Mouse (Mus musculus): Measurements from ENCODE around the gene Bcl3. TPM values are rescaled to one million over a fixed set of nuclear protein-coding genes. Genes with fewer than 3 reads are reported as not detected.

Bcl3 gene
- 5.3 and 5.5 TPM in 2 replicates for polyA plus RNA-seq (2015; fragmentation: Nextera tagmentation; extraction: Ambion mirVana)

DNA sequence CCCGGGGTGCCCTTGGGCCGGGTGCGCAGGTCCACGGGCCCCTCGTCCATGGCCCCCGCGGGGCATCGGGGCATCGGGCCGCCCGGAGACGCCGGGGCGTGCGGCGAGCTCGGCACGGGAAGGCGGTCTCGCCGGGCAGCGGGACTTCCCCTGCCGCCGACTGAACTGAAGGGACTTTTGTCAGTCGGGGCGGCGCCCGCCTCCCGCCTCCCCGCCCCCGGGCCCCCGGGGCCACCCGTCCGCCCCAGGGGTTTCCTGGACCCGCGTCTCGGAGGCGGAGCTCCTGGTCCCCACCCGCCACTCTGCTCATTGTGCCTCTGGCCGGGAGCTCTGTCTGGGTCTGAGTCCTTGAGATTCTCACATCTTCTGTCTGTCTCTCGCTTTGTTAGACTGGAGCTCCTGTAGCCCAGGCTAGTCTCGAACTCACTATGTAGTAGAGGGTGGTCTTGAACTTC, at the start of gene Bcl3:
Gene Bcl3 (minus strand): TSS at position 167 of the 455 bp plus-strand sequence.

DNA sequence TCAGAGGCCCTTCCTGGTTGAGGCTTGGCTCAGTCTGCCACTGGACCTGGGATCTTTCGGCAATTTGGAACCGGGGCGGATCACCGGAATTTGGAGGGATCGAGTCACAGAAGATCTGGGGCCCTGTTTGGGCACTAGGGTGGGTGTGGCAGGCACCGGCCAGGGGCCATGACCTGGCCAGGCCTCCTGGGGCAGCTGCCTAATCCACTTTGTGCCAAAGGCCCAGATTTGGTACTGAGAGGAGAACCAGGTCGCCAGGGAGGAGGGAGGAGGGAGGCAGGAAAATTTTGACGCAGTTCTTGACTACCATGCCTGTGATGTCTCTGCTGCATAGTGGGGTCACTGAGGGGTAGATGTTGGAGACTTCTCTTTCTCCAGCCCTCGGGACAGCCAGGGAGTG, 38.6 kb upstream of the Bcl3 start, which contains the start of gene Ceacam16:
Gene Ceacam16 (minus strand): TSS at position 101 of the 400 bp plus-strand sequence.

DNA sequence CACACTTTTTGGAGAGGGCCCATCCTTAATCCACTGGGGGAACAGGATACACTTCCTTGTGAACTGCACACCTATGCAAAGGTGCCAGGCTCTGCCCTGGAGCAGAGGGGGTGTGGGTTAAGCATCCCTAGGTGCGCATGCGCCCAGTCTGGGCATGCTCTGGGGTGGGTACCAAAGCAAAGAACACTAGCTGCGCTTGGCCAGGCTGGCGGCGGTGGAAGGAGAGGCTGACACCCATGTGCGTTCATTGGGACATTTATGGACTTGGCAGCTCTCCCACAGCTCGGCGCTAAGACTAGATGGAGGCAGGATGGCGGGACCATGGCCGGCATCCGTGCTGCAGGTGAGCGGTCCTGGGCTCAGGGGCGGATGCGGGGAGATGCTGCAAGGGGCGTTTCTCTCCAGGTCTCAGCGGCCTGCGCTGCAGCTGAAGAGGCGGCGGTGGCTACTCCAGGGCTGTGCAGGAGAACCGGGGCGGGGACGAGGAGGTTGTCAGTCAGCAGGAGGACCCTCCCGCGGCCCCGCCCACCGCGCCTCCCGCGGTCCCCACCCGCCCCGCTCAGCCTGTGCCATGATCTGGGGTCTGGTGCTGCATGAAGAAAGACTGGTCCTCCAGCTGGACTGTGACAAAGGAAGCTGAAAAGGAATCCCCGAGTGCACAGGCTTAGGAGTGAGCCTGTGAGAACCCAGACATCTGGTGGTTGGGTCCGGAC, 29.4 kb upstream of the Bcl3 start, which contains the start of gene Gm19345:
Gene Gm19345 (plus strand): TSS at position 146 of the 713 bp plus-strand sequence.

DNA sequence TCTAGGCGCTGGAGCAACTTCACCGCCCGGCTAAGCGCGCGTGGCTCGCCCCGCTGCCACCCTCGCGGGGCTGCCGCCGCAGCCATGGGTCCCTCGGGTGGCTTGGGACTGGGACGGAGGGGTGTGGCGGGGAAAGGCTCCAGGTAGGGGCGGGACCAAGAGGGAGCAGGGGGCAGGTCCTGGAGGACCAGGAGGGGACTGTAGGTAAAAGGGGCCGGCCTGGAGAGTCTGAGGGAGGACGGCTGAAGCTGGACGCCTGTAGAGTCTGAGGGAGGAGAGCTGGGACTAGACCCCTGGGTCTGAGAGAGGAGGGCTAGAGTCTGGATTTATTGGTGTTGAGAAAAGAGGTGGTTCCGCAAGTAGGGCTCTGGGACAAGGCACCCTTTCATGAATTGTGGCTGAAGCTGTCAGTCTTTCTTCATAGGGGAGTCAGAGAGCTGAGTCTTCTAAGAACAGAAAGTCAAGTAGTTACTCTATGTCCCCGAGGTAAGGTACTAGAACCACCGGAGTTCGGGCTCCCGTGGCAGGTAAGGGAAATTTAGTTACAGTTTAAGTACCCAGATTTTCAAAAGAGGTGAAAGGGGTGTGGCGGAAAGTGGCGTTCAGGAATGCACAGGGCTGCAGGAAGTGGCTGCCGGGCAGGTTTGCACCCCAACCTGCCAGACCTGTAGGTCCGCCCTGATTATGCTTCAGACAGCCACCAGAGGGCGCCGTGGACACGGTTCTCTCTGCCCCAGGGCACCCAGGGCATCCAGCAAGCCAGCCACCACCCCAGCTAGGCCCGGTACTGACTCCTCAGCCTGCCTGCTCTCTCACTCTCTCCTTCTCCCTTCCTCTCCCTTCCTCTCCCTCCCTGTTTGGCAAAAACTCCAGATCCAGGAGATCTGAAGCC, 25.6 kb downstream of the Bcl3 start, which contains the start of gene Cblc:
Gene Cblc (minus strand): TSS at position 113 of the 892 bp plus-strand sequence.

DNA sequence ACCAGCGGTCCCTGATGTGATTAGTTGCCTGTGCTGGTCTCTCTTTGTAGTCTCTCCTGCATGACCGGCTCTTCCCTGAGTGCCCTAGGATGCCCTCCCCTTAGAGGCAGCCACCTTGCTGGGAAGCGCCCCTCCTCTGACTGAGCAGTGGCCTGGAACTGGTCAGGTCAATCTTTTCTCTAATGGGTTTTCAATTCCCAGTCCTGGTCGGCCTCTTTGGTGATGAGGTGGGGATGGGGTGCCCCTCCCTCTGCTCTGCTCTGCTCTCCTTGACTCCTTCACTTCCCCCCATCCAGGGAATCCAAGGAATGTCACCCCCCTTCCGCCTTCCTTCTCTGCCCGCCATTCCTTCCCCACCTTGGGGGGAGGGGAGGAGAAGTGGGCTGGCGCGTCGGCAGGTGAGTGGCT, 51.6 kb downstream of the Bcl3 start, which contains the start of gene Bcam:
Gene Bcam (minus strand): TSS at position 33 of the 408 bp plus-strand sequence.

Other genes starting within 250 kb of the Bcl3 start
- 1.8 and 1.9 TPM in 2 replicates for gene Zfp296, start 245.5 kb downstream of the Bcl3 start, polyA plus RNA-seq (2015; fragmentation: Nextera tagmentation; extraction: Ambion mirVana)
- 111 and 119 TPM in 2 replicates for gene Gemin7, start 245.2 kb downstream of the Bcl3 start, polyA plus RNA-seq (2015; fragmentation: Nextera tagmentation; extraction: Ambion mirVana)
- gene Clasrp, start 218.3 kb downstream of the Bcl3 start, polyA plus RNA-seq (2015; fragmentation: Nextera tagmentation; extraction: Ambion mirVana): 18.1 and 23.1 TPM in 2 replicates
- 4.3 and 6.2 TPM in 2 replicates for gene Relb, start 193.3 kb downstream of the Bcl3 start, polyA plus RNA-seq (2015; fragmentation: Nextera tagmentation; extraction: Ambion mirVana)
- 36.0 and 39.2 TPM in 2 replicates for gene Clptm1, start 157.7 kb downstream of the Bcl3 start, polyA plus RNA-seq (2015; fragmentation: Nextera tagmentation; extraction: Ambion mirVana)
- gene Apoc2, start 144.8 kb downstream of the Bcl3 start, polyA plus RNA-seq (2015; fragmentation: Nextera tagmentation; extraction: Ambion mirVana): 6.8 and 9.4 TPM in 2 replicates
- 0.24 and 0.97 TPM in 2 replicates for gene Gm44805, start 141.3 kb downstream of the Bcl3 start, polyA plus RNA-seq (2015; fragmentation: Nextera tagmentation; extraction: Ambion mirVana)
- gene Apoc4, start 141.3 kb downstream of the Bcl3 start, polyA plus RNA-seq (2015; fragmentation: Nextera tagmentation; extraction: Ambion mirVana): 1.3 and 1.5 TPM in 2 replicates
- gene Apoc1, start 130.1 kb downstream of the Bcl3 start, polyA plus RNA-seq (2015; fragmentation: Nextera tagmentation; extraction: Ambion mirVana): 13.8 and 18.6 TPM in 2 replicates
- gene Apoe, start 123.6 kb downstream of the Bcl3 start, polyA plus RNA-seq (2015; fragmentation: Nextera tagmentation; extraction: Ambion mirVana): 304 and 441 TPM in 2 replicates
- gene Tomm40, start 107.3 kb downstream of the Bcl3 start, polyA plus RNA-seq (2015; fragmentation: Nextera tagmentation; extraction: Ambion mirVana): 96.6 TPM in 2 replicates
- 21.6 and 27.0 TPM in 2 replicates for gene Nectin2, start 72.3 kb downstream of the Bcl3 start, polyA plus RNA-seq (2015; fragmentation: Nextera tagmentation; extraction: Ambion mirVana)
- gene Bcam, start 51.8 kb downstream of the Bcl3 start, polyA plus RNA-seq (2015; fragmentation: Nextera tagmentation; extraction: Ambion mirVana): 35.6 and 45.1 TPM in 2 replicates
- not detected in 2 replicates for gene Cblc, start 26.0 kb downstream of the Bcl3 start, polyA plus RNA-seq (2015; fragmentation: Nextera tagmentation; extraction: Ambion mirVana)
- gene Gm19345, start 29.2 kb upstream of the Bcl3 start, polyA plus RNA-seq (2015; fragmentation: Nextera tagmentation; extraction: Ambion mirVana): 0.24 and 0.32 TPM in 2 replicates
- gene Ceacam16, start 38.5 kb upstream of the Bcl3 start, polyA plus RNA-seq (2015; fragmentation: Nextera tagmentation; extraction: Ambion mirVana): 0.52 and 0.93 TPM in 2 replicates
- gene Ceacam19, start 65.2 kb upstream of the Bcl3 start, polyA plus RNA-seq (2015; fragmentation: Nextera tagmentation; extraction: Ambion mirVana): not detected in 2 replicates
- gene Pvr, start 98.4 kb upstream of the Bcl3 start, polyA plus RNA-seq (2015; fragmentation: Nextera tagmentation; extraction: Ambion mirVana): 5.1 and 7.1 TPM in 2 replicates
- gene Igsf23, start 128.0 kb upstream of the Bcl3 start, polyA plus RNA-seq (2015; fragmentation: Nextera tagmentation; extraction: Ambion mirVana): 0.28 and 0.37 TPM in 2 replicates
- not detected in 2 replicates for gene Ceacam20, start 142.6 kb upstream of the Bcl3 start, polyA plus RNA-seq (2015; fragmentation: Nextera tagmentation; extraction: Ambion mirVana)
- gene Nlrp9b, start 168.7 kb upstream of the Bcl3 start, polyA plus RNA-seq (2015; fragmentation: Nextera tagmentation; extraction: Ambion mirVana): not detected in 2 replicates

All from spleen, postnatal 0 days (tissue).